7 mouse cellular contexts compared by ENCODE assay signal in genomic region chr9:100395711-100396110, GRCm38 (mm10).
DNase-seq lines count a peak whose midpoint lies in the region.

No protein-coding gene starts in this region.

- DNase-seq in CD8-positive naive resting alpha-beta T cell, adult 2 months (ENCODE audit: low read depth in 2 of 2, low spot score in 2 of 2): peak; percentile 52 to 65
- peak; percentile 82 for DNase-seq in NIH3T3 (ENCODE audit: low read depth)
- DNase-seq in cerebellum, postnatal 10 days: peak; percentile 83 to 86
- DNase-seq in gastrocnemius, postnatal 25 days: peak; percentile 55
- DNase-seq in layer of hippocampus, adult 8-10 months (ENCODE audit: low spot score in 2 of 2): peak; percentile 35 to 70
- peak; percentile 77 for DNase-seq in lung, postnatal 25 days (ENCODE audit: low spot score)
- DNase-seq in spleen, adult 12 weeks (ENCODE audit: low spot score): peak; percentile 54

Comparison
In these comparisons a context has a peak if more than half of its experiments do, and no peak if none do; other contexts are left out.
1. Peak in every context shown above with its lines: DNase-seq.